In genomic region chr6:19282682-19283333, GRCm38 (mm10) we compare ENCODE assay signal across 12 mouse cellular contexts.
A peak's percentile ranks its signal among the peaks of the same experiment; 100 is the strongest.
DNase-seq lines count a peak whose midpoint lies in the region; ATAC-seq and TF ChIP-seq lines count a peak whose summit lies in the region.
"Had no signal": no experiment of that assay in that cellular context is flagged by ENCODE, and none has a peak within 500 bp of the region (broad histone marks: within the 10 kb centered on the region; RNA-seq: fewer than 3 reads in every experiment).

No protein-coding gene starts in this region.

- H3K4me2 ChIP-seq in midbrain, embryonic 14.5 days (ENCODE audit: low read length) = no peak overlapping the region
- no peak overlapping the region for H3K4me2 ChIP-seq in neural tube, embryonic 15.5 days

- H3K9me3 ChIP-seq in midbrain, embryonic 14.5 days (ENCODE audit: control insufficient read depth, low read length) = no peaks in the 10 kb centered on the region
- no peaks in the 10 kb centered on the region for H3K9me3 ChIP-seq in midbrain, embryonic 10.5 days (replicated peaks)
- H3K9me3 ChIP-seq in neural tube, embryonic 15.5 days (replicated peaks) = no peaks in the 10 kb centered on the region
- H3K9me3 ChIP-seq: G1E; megakaryocyte, embryonic 14.5 days had no signal

- DNase-seq in midbrain, embryonic 14.5 days = peak; percentile 37
- DNase-seq in midbrain, embryonic 10.5 days (ENCODE audit: low spot score) = no peak
- peak; percentile 75 to 88 for DNase-seq in cerebellum, postnatal 14 days
- peak; percentile 63 to 84 for DNase-seq in layer of hippocampus, adult 2 months (ENCODE audit: low spot score in 2 of 2)
- DNase-seq in gastrocnemius, postnatal 25 days = no peak
- no peak for DNase-seq in thymus, postnatal 36 days
- no peak for DNase-seq in urinary bladder, postnatal 36 days (ENCODE audit: low spot score in 2 of 2)
- DNase-seq: gastrocnemius, postnatal 10 days; liver had no signal

- no peak overlapping the region for H3K4me3 ChIP-seq in midbrain, embryonic 14.5 days (replicated peaks; ENCODE audit: low read depth, low read length)
- no peak overlapping the region for H3K4me3 ChIP-seq in midbrain, embryonic 10.5 days
- H3K4me3 ChIP-seq in layer of hippocampus, adult 2 months = no peak overlapping the region
- no peak overlapping the region for H3K4me3 ChIP-seq in neural tube, embryonic 15.5 days (replicated peaks)
- H3K4me3 ChIP-seq: megakaryocyte, embryonic 14.5 days had no signal

- no peak for ATAC-seq in midbrain, embryonic 14.5 days (ENCODE audit: low FRiP score, low TSS enrichment)
- peak; percentile 84 for ATAC-seq in neural tube, embryonic 15.5 days (ENCODE audit: low FRiP score)

- no peak overlapping the region for H3K9ac ChIP-seq in midbrain, embryonic 14.5 days (replicated peaks; ENCODE audit: low read length)
- H3K9ac ChIP-seq in neural tube, embryonic 15.5 days (replicated peaks) = no peak overlapping the region

- H3K36me3 ChIP-seq in midbrain, embryonic 14.5 days (ENCODE audit: control insufficient read depth, insufficient read depth, low read length) = no peaks in the 10 kb centered on the region
- H3K36me3 ChIP-seq in midbrain, embryonic 10.5 days = no peaks in the 10 kb centered on the region
- no peaks in the 10 kb centered on the region for H3K36me3 ChIP-seq in neural tube, embryonic 15.5 days
- H3K36me3 ChIP-seq: G1E had no signal

- no peaks in the 10 kb centered on the region for H3K27me3 ChIP-seq in midbrain, embryonic 14.5 days (ENCODE audit: control insufficient read depth, insufficient read depth, low read length)
- no peaks in the 10 kb centered on the region for H3K27me3 ChIP-seq in midbrain, embryonic 10.5 days (ENCODE audit: low read depth, poor library complexity, severe bottlenecking)
- H3K27me3 ChIP-seq in neural tube, embryonic 15.5 days (replicated peaks) = no peaks in the 10 kb centered on the region
- H3K27me3 ChIP-seq: megakaryocyte, embryonic 14.5 days had no signal

- no peak overlapping the region for H3K27ac ChIP-seq in midbrain, embryonic 14.5 days (replicated peaks; ENCODE audit: low read depth, low read length)
- H3K27ac ChIP-seq in midbrain, embryonic 10.5 days (replicated peaks) = no peak overlapping the region
- H3K27ac ChIP-seq in layer of hippocampus, adult 2 months = peak overlapping the region; percentile 73
- no peak overlapping the region for H3K27ac ChIP-seq in neural tube, embryonic 15.5 days (replicated peaks)

- no peaks in the 10 kb centered on the region for H3K4me1 ChIP-seq in midbrain, embryonic 14.5 days (ENCODE audit: control insufficient read depth, insufficient read depth, low read length)
- no peaks in the 10 kb centered on the region for H3K4me1 ChIP-seq in midbrain, embryonic 10.5 days
- H3K4me1 ChIP-seq in neural tube, embryonic 15.5 days = no peaks in the 10 kb centered on the region
- H3K4me1 ChIP-seq: megakaryocyte, embryonic 14.5 days had no signal

- no peak for TF ChIP-seq CTCF in layer of hippocampus, adult 2 months (conservative IDR thresholded peaks at IDR 0.05)

- WGBS in midbrain, embryonic 14.5 days = 78% methylated on average over 4 of the region's 4 CpGs
- 88% methylated on average over 4 of the region's 4 CpGs for WGBS in midbrain, embryonic 10.5 days
- 33% methylated on average over 4 of the region's 4 CpGs for WGBS in neural tube, embryonic 15.5 days

Comparison
In these comparisons a context has a peak if more than half of its experiments do, and no peak if none do; other contexts are left out.
1. DNase-seq: peak in midbrain, embryonic 14.5 days (single experiment), cerebellum, postnatal 14 days (2 of 2) and layer of hippocampus, adult 2 months (2 of 2); none in midbrain, embryonic 10.5 days (single experiment), gastrocnemius, postnatal 25 days (single experiment), thymus, postnatal 36 days (0 of 2) and urinary bladder, postnatal 36 days (0 of 2).